Mouse (Mus musculus) gonadal fat pad, adult 2 months (tissue): ENCODE measurements around the gene Pim1. TPM values are rescaled to one million over a fixed set of nuclear protein-coding genes. Genes with fewer than 3 reads are reported as not detected.

Source experiments
- DNase-seq: peaks from one replicate; pipeline ENCODE4 v3.0.0-alpha.2; 2012; ENCODE audit warnings: low read depth
- polyA plus RNA-seq: library from polyadenylated mRNA; depleted of rRNA; stranded (reverse); fragments of >200 nt; gene quantifications from 2 replicates; pipeline ENCODE4 v1.2.3, GENCODE M21; 2012

The Pim1 gene
- polyA plus RNA-seq, 1 experiment = 10.9 TPM

DNA sequence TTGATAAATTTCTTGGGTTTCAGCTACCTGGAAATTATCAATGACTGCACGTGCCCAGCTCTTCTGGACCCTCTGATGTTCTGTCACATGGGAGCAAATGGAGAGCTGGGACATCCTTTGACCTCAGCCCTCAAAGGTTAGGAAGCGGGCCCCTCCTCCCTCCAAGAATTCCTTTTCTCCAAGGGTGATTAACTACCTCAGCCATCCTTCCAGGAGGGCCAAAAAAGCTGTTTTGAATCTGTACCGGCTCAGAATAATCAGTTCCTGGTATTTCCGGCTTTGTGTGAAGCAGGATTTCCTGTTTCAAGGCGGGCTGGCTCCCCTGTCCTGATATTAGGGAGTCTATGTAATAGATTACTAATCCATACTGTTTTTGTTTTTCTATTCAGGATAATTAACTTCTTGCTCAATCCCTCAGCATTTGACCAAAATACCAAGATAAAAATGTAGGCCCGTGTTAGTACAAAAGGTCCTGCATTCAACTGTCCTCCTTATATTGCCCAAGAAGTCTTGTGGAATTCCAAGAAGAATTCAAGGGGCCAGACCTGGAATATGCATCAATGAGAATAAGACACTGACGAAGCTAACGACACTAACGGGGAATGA is 25.0 kb upstream of the Pim1 start:
- no peak for DNase-seq

DNA sequence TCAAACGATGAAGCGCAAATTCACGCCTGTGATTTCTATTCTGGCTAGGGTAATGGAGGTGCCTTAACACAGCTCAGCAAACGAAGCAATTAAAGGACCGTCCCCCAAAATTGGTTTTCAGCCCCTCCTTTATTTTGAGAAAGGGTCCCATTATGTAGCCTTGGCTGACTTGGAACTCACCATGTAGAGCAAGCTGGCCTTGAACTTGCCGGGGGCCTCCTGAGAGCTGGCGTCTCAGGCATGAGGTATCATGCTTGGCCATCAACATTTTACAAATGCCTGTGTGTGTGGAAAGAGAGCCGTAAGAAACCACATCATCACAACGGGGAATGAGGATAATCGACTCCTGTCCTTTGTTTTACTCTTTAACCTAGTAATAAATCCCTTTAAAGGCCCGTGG is 23.5 kb upstream of the Pim1 start:
- no peak for DNase-seq

DNA sequence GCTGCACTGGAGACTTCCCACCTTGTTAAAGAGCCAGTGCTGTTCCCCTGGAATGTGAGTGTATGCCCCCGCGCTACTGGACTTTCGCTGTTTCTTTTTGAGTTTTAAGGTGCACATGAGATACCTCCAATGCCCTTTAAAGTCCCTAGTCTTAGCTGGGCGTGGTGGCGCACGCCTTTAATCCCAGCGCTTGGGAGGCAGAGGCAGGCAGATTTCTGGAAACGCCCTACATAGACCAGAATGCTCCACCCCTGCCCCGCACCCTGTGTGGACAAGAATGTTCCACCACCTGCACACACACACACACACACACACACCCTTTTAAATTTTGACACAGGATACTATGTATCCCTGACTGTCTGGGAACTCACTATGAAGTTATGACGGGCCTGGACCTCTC is 17.1 kb upstream of the Pim1 start:
- no peak for DNase-seq

DNA sequence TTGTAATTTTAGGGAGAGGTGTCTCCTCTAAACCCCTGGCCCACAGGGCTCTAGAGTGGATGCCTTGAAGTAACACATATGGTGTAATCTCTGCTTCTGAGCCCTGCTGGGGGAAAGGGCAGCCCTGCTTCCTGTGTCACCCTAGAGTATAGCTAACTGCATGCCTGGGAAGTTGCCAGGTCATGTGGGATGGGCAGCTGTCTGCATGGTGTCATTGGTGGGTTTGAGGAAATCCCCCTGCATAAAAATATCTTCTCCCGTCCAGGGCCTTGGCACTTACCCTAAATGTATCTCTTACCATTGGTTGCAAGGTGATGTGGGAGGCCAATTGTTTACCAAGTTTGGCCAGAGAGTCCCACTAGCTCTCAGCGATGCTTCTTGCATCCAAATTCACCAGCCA is 16.5 kb upstream of the Pim1 start:
- DNase-seq = no peak

DNA sequence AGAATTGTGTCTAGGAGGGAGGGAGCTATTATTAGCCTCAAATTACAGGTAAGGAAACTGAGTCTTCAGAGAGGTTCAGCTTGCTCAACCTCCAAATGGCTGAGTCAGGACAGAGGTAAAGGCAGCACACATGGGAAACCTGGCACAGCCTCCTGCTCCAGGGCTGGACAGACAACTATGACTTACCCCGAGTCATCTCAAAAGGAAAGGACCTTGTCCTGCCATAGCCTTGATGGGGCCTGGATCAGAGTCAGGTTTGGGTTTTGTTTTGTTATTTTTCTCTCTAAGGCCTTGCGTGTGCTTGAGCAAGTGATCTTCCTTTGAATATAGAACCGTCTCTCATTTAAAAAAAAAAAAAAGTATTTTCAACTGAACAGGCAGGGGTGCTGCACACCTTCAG is 15.4 kb upstream of the Pim1 start:
- no peak for DNase-seq

DNA sequence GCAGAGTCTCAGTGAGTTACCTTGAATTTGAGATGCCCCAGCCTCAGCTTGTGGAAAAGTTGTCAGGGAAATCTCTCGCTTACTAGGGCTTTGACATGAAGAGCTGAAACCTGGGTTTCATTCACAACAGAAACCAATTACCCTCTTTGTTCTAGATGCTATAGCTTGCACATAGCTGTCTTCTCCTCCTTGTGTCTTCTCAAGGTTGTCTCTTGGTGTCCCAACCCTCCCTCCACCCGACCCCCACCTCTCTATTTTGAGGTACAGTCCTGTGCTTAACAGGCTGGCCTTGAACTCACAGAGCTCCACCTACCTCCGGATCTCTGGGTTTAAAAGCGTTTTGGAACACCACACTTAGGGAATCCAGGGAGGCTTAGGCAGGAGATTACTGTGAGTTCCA is 14.1 kb upstream of the Pim1 start:
- no peak for DNase-seq

DNA sequence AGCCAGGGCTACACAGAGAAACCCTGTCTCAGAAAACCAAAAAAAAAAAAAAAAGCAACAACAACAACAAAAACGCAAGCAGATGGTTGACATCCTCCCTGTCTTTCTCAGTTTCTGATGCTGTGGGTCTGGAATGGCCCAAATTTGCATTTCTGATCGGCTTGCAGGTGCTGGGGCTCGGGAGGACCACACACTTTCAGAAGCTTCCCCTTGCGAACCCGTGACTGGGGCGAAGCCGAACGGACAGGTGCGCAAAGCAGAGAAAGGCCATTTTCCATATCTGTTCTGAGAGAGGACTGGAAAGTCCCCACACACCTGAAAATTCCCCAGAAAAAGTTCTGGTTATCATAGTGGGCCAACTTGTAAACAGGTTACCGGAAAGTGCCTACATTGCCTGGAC is 13.2 kb upstream of the Pim1 start:
- no peak for DNase-seq

DNA sequence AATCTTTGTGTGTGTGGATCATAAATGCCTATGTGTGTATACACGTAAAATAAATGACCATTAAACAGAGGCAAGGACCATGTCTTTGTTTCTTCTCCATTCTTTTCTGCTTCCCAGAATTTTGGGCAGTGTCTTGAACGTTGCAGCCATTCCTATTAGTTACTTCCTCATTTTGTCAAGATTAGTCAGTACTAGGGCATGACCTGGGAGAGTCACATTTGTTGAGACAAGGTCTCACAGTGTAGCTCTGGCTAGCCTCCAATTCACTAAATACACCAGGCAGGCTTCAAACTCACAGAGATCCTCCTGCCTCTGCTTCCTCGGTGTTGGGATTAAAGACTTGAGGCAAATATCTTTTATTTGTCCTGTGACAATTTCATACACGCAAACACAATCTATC is 12.3 kb upstream of the Pim1 start:
- DNase-seq = no peak

DNA sequence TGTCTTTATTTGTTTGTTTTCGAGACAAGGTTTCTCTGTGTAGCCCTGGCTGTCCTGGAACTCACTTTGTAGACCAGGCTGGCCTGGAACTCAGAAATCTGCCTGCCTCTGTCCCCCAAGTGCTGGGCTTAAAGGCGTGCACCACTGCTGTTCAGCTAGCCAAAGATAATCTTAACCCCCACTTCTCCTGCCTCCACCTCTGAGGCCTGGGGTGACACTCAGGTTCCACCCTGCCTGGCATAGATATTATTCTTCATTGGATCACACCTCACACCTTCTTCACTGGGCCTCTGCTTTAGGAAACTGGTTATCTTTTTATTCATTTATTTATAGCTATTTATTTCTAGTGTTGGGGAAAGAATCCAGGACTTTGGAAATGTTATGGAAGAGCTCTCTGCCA is 10.3 kb upstream of the Pim1 start:
- no peak for DNase-seq

DNA sequence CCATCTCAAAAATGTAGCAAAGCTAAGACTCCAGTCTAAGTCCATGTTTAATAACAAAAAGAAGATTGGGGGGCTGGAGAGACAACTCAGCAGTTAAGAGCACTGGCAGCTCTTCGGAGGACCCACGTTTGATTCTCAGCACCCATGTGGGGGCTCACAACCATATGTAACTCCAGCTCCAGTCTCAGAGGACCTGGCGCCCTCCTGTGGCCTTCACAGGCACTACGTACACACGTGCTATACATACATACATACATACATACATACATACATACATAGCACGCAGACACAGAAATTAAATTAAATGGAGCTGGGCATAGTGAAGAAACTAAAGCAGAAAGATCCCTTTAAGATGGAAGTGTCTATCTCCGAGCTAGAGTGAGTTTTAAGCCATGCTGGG is 7.9 kb upstream of the Pim1 start:
- no peak for DNase-seq

DNA sequence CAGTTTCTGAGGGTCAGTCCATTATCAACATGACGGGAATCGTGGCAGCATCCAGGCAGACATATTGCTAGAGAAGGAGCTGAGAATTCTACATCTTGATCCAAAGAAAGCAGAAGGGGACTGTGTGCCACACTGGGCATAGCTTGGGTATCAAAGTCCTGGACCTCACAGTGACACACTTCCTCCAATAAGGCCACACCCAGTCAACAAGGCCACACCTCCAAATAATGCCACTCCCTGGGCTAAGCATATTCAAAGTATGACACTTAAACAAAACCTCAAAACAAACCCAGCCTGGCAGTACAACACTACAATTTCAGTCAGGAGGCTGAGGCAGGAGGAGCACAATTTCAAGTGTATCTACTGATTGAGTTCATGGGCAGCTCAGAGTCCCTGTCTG is 7.3 kb upstream of the Pim1 start:
- no peak for DNase-seq

DNA sequence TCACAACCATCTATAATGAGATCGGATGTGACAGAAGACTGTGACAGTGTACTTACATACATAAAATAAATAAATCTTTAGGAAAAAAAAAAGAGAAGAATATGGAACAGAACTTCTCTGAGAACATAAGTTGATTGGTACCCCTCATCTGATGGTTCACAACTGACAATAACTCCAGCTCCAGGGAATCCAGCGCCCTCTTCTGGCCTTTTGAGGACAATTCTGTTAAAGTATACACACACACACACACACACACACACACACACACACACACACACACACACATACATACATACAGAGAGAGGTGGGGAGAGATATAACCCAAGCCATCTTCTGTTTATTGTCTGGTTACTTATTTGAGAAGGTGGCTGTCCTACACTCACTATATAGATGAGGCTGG is 6.1 kb upstream of the Pim1 start:
- DNase-seq = no peak

DNA sequence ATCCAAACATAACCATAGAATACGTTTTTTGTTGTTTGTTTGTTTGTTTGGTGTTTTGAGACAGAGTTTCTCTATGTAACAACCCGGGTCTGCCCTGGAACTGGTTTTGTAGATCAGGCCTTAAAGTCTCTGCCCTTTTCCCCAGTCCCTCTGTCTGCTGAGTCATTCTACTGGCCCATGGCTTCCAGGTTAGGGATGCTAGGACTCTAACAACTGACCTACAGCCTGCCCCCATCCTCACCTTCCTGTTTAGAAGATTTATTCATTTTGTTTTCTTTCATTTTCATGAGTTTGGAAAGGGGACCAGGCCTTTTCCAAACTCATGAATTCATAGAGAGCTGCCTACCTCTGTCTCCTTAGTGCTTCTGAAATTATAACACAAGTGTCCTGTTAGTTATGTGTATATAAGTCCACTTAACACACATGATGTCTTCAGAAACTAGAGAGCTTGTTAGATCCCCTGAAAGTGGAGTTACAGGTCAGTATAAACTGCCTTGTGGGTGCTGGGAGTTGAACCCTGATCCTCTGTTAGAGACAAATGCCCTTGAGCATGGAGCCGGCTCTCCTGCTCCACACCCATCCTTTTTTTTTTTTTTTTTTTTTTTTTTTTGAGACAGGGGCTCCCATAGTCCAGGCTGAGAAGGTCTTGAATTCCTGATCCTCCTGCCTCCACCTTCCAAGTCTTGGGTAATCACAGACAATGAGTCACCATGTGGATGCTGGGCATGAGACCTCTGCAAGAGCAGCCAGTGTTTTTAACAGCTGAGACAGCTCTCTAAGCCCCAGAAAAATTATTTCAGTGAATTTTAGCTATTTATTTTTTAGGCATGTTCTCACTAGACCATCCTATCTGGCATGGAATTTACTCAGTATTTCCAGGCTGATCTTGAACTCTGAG is 5.0 kb upstream of the Pim1 start:
- no peak for DNase-seq

DNA sequence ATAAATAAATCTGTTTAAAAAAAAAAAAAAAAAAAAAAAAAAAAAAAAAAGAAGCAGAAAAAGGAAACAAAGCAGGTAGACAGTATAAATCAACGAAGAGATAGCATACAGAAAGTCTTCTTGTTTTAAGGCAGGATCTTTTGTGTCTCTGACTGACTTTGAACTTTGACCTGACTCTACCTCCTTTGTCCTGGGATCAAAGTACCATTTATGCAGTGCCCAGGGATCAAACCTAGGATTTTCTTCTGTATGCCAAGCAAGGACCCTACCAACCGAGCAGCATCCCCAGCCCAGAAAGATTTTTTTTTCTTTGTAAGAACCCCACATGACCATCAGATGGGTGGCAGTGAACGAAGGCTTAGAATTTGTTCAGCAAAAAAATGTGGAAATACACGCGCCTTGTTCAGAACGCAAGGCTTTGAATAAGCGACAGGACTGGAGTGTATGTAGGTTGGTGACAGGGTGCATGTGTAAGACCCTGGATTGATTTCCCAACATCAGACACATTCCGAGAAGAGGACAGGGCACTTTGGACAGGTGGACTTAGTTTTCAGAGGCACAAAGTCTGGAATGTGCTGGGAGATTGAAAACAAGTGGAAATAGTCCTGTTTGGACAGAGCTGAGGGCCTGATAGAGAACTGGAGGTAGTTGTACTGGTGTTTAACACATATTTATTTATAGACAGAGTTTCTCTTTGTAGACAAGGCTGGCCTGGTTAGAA is 2.1 kb upstream of the Pim1 start:
- DNase-seq = no peak

DNA sequence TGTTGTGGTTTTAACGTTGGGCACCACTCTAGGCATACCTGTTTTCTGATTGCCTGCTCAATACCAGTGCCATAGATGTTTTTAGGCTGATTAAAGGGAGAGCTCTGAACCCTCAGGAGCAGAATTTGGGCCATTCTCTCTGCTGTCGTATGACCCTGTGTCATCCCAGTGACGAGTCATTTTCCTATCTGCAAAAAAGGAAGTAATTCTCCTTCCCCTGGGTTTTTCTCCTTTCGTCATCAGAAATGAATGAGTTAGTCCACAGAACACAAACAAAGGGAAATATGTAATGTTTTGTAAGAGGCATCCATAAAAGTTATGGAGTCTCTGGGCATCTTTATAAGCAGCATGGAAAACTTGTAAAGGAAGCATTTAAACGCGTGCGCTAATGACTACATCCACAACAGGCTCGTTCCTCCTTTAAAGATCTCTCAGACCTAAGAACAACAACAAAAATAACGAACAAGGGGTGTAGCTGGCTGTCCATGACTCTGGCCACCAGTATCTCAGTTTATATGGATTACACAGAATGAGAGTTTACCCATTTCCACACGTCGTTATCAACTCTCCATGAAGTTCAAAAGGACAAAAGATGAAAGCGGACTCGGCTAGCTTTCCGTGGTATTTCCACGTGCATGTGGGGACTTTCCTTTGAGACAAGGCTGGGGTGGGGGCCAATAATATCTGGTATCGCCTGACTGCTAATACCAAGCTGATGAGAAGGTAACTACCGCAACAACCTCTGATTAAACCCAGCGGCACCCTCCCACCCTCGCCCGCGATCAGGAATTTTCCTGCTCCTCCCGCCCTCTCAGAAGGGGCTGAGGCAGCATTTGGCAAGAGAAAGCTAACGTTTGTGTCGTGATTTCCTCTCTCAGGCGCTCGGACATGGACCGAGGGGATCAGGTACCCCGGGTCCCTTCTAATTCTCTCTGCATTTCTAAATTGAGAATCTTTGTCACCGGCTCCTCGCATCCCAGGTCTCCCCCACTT is 1.3 kb upstream of the Pim1 start:
- no peak for DNase-seq

DNA sequence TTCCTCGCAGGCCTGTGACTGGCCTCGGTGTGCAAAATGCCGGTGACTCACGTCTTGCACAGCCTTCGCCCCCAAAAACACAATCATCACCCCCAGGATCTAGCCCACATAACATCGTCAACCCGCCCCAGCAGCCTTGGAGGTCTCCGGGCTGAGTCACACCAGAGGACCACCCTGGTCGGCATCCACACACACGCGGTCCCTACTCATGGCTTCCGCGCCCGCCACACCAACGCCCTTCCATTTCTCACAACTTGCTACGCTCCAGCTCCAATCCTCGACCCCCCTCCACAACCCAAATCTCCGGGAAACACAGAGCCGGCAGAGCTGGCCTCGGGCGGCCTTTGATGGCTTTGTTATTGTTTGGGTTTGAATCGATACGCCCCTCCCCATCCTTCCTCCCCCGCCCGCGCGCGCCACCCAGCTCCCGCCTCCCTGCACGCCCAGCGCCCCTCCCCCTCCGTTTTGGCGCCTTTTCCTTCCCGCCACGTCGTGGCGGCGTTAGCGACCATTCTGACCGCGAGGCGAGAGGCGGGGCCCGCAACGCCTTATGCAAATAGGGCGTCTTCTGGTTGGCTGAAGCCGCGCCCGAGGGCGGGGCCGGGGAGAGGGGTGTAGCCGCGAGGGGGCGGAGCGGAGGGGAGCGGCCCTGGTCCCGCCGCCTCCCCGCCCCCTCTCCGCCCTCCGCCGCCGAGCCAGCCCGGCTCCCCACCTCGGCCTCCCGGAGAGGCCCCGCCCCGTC is 411 bp upstream of the Pim1 start:
- DNase-seq = no peak

DNA sequence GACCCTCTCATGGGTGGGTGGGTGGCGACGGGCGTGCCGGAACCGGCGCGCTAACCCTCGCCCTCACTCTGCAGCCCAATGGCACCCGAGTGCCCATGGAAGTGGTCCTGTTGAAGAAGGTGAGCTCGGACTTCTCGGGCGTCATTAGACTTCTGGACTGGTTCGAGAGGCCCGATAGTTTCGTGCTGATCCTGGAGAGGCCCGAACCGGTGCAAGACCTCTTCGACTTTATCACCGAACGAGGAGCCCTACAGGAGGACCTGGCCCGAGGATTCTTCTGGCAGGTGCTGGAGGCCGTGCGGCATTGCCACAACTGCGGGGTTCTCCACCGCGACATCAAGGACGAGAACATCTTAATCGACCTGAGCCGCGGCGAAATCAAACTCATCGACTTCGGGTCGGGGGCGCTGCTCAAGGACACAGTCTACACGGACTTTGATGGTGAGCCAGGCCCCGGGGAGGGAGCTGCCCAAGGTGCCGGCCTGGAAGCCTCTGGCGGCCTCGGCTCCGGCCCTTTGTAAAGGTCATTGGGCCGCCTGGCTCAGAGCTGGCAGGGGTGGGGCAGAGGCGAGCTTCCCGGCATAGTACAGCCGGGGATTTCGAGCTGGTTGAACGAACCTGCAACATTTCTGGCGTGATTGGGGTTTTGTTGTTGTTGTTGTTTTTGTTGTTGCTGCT is 1.2 kb downstream of the Pim1 start:
- DNase-seq = no peak

DNA sequence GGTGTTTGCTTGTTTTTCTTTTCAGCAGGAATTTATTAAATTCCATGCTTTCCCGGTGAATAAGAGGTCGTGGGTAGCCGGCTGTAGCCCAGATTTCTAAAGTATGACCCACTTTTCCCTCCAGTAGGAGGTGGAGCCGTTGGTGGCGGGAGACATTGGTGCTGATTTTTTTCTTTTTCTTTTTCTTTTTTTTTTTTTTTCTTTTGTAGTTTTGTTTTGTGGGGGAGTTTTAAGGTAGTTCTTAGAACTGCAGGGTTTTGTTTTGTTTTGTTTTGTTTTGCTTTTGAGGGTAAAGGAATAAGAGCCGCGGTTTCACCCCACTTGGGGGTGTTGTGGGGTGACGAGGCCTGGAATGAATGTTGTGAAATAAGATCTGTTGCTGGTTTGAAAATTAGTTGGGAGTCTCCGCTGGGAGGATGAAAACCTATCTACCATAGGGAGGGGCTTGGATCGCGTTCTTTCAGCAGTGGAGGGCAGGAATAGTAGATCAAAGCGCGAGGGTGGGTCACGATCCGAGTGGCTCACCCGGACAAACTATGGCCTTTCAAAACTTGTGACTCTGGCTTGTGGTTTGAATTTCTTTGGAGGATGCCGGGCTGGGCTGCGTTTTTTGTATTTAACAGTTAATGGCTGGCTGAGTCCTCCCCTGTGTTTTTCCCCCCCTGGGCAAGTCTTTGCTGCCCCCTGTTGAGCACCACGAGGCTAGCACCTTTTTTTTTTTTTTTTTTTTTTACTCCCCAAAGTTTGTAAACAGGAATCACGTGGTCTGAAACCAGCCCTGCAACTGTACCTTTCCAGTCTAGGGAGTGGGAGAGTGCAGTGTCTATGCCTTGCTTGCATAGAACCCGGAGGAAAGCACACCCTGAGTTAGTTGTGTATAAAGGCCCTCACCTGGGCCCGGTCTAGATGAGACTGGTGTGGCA is 2.0 kb downstream of the Pim1 start:
- no peak for DNase-seq

DNA sequence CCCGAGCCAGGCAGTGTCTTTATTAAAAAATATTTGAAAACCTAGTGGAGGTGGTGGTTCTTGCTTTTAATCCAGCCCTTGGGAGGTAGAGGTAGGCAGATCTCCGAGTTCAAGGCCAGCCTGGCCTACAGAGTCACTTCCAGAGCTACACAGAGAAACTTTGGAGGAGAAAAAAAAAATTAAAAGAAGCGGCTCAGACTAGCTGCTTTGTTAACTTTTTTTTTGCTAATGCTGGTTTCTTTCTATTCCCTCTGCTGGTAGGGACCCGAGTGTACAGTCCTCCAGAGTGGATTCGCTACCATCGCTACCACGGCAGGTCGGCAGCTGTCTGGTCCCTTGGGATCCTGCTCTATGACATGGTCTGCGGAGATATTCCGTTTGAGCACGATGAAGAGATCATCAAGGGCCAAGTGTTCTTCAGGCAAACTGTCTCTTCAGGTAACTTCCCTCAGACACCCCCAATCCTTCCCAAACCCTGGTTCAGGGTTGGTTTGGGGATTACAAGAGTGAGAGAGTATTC is 3.0 kb downstream of the Pim1 start:
- DNase-seq = no peak
